Mouse (Mus musculus) activated CD4-positive, CD25-positive, alpha-beta regulatory T cell, adult 4 months (primary cell): ENCODE data around the gene Inpp5b. TPM values are rescaled to one million over a fixed set of nuclear protein-coding genes. Genes with fewer than 3 reads are reported as not detected.
"Not testable (repeated sequence)": the region's sequence is repeated elsewhere in the genome, so short reads cannot be mapped to it uniquely, and the experiment has no call there.

ENCODE experiments used
- ATAC-seq: one replicate; pipeline ENCODE4 v1.8.0; 2017
- polyA plus RNA-seq, 2 experiments: library from polyadenylated mRNA; unstranded; fragments of 100-300 nt; shearing (Covaris generic); gene quantifications; one replicate each; pipeline ENCODE4 v1.2.1; 2017

Inpp5b gene
- 10 to 100 TPM; 80.2 to 94.1 TPM for polyA plus RNA-seq

GRCm38 (mm10) chr4:124741376-124742343 lies at the start of gene Inpp5b:
Gene Inpp5b (plus strand): TSS chr4:124741850.
- ATAC-seq: peak; percentile 59

DNA sequence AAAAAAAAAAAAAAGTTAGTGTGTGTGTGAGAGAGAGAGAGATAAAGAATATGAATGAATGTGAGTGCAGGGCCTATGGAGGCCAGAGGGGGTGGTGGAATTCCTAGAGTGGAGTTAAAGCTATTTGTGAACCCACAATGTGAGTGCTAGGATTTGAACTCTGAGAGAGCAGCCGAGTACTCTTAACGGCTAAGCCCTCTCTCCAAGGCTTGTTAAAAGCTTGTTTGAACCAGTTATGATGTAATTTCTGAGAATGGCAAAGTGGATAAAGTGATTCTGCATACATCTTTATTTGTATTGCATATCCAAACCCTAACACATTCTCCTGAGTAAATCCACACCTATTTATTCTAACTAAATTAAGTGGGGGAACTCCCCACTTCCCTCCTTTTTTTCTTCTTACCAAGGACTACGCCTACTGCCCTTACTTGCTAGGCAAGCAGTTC lies 49.2 kb upstream of the Inpp5b start:
- ATAC-seq: no peak

DNA sequence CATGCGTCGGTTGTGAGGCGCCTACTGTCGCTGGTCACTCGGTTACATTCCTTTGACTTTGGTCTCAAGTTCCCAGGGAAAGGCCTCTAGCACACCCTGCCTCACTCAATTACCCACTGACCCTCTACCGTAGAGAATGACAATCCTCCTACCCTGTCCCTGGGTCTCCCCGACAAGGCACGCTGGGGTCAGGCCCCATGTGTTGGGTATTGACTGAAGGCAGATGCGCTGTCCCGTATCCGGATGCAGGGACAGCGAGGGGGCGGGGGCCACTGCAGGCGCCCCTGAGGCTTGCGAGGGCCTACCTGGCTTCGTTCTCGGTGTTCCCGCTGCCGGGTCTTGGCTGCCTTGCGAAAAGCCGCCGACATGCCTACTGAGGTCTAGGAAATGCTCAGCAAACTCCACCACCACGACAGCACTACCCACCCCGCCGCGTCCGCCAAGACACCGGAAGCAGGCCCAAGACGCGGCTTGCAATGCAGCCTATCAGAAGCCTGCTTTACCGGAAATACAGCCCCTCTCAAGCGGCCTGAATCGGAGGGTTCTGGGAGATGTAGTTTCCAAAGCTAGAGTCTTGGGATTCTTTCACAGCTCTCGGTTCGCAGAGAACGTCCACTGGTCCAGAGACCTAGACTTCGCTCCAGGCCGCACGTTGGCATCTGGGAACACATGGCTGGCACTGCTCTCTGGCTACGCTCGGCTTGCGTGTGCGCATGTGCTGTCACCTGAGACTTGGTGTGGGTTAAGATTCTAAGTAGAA lies 48.3 kb upstream of the Inpp5b start, which contains the start of gene Utp11:
Gene Utp11, minus strand, starts transcription at position 466 of the 760 bp plus-strand sequence.
- peak; percentile 97 for ATAC-seq

GRCm38 (mm10) chr4:124694572-124694971 lies 47.1 kb upstream of the Inpp5b start:
- ATAC-seq: no peak

DNA sequence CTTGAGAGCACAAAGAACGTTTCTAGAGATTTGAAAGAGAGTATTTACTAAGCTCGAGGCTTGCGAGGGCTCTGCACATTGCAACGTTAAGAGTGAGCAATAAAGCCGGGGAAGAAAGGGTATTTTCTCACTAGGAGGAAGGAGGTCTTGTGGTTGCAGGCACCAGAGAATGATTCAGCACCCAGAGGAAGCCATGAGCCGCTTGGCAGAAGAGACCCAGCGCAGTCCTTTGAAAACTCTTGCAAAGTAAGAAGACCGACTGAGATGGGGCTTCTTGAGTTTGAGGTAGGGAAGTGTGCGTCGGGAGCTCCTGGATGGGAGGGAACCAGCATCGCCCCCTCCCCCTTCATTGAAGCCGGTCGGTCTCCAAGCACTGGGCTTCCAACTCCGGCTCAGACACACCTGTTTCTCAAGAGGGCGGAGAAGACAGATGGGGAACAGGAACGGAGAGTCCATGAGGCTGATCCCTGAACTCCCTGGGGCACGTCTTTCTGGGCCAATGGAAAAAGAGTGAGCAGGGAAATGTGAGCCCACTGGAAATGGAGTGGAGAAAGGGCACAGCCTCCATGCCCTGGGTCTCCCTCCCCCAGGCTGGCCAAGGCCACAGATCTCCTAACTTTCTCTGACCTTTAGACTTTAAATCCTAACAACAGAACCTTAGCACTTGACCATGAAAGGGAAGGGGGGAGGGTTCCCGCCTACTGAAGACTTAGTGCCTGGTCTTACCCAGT lies 45.7 kb upstream of the Inpp5b start:
- ATAC-seq: no peak

- no peak for ATAC-seq
Measured at GRCm38 (mm10) chr4:124699791-124700190, 41.9 kb upstream of the Inpp5b start.

DNA sequence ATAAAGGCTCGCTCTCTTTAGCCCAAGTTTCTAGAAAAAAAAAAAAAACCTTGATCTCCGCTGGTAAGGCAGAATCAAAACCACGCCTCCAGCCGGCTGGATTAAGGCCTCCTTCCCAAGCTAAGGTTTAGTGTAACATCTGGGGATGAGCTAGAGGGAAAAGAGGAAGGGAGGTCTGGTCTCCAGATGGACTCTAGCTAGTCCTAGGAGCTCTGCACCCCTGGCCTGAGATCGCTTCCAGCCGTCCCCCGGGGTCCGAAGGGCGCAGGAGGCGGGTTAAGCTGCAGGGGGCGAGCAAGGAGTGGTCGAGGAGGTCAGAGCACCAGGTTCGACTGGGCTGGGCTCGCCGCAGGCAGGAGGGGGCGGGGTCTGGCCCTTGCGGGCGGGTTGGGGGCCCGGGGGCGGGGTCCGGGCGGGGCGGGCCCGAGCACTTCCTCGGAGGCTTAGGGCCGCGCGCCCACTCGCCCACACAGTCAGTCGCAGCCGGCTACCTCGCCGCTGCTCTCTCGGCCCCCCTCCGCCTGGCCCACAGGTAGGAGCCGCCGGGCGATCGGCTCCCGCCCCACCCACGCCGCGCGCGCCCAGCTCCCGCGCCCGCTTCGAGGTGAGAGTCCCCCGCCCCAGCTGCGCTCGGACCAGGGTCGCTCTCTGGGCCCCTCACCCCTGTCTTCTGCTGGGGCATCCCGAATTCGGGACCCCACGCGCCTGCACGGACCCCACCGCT lies 41.2 kb upstream of the Inpp5b start, which contains the start of gene Fhl3:
Gene Fhl3, plus strand, starts transcription at position 454 of the 724 bp plus-strand sequence.
- peak; percentile 40 for ATAC-seq

GRCm38 (mm10) chr4:124701052-124701845 lies 40.4 kb upstream of the Inpp5b start:
- ATAC-seq: peak; percentile 17

GRCm38 (mm10) chr4:124701916-124702315 lies 39.7 kb upstream of the Inpp5b start:
- no peak for ATAC-seq

- ATAC-seq: peak; percentile 13
Measured at GRCm38 (mm10) chr4:124703406-124703805, 38.2 kb upstream of the Inpp5b start.

- ATAC-seq: peak; percentile 52
Measured at GRCm38 (mm10) chr4:124703881-124704796, 37.5 kb upstream of the Inpp5b start.

- ATAC-seq: no peak
Measured at GRCm38 (mm10) chr4:124704797-124705474, 36.7 kb upstream of the Inpp5b start.

DNA sequence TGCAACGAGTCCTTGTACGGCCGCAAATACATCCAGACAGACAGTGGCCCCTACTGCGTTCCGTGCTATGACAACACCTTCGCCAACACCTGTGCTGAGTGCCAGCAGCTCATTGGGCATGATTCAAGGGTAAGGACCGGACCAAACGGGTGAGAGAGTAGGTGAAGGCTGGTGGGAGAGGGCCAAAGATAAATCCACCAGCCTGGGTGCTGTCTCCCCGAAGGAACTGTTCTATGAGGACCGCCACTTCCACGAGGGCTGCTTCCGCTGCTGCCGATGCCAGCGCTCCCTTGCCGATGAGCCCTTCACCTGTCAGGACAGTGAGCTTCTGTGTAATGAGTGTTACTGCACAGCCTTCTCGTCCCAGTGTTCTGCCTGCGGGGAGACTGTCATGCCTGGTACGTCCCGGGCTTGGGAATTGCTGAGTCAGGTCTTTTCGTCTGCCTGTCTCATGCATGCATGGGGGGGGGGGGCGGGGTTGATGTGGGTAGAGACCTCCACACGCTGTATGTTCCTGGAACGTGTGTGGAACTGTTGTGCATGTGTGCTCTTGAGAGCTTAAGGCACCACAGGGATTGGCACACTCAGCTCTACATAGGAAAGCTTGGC lies 35.9 kb upstream of the Inpp5b start:
- ATAC-seq: no peak

- not testable (repeated sequence) for ATAC-seq
Measured at GRCm38 (mm10) chr4:124707381-124708199, 34.1 kb upstream of the Inpp5b start.

DNA sequence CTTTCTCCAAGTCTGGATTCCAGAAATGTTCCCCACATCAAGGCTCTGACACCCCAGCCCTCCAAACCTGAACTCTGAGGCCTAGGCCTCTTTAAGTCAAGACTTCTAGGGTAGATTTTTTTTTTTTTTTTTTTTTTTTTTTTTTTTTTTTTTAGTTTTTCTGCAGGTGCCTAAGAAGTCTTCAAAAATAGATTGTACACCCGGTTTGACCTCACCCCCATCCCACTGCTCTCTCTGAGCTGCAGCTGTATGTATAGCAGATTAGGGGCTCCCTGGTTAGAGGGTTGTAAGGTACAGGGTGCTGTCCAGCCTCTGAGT lies 33.5 kb upstream of the Inpp5b start:
- ATAC-seq: not testable (repeated sequence)

- peak; percentile 50 for ATAC-seq
Measured at GRCm38 (mm10) chr4:124708518-124709477, 32.9 kb upstream of the Inpp5b start.
